Mouse (Mus musculus) G1E (cell line): ENCODE measurements around the gene Mad2l1.

Source experiments
- CTCF ChIP-seq: IDR thresholded peaks from 2 replicates; pipeline ENCODE4 v1.5.1; 2012; ENCODE audit warnings: low read depth, low read length, inconsistent platforms, mixed read lengths
- POLR2AphosphoS5 ChIP-seq: IDR thresholded peaks from 2 replicates; pipeline ENCODE4 v1.6.1; 2012; ENCODE audit warnings: low read depth, low read length, inconsistent platforms; ENCODE audit not compliant: insufficient replicate concordance
- TAL1 ChIP-seq: conservative IDR thresholded peaks from 2 replicates; pipeline ENCODE4 v1.6.1; 2012; ENCODE audit warnings: low read depth, low read length, inconsistent platforms, mixed read lengths

DNA sequence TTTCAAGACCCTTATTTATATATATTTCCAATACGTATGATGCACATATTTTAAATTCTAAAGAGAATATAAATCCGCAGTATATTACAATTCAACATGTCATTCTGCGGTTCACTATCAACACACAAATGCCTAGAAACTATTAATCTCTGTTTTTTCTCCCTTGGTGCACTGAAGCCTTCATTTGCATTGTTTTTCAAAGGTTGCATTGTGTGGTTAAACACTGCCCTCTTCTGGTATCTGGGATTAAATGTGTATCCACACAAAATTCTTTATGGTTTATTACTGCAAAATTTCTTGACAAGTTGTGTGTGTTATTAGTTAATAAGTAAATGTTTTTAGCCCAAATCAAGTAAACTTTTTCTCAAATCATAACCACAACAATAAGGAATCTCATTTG is 1.9 kb upstream of the Mad2l1 start:
- TF ChIP-seq CTCF, result no peak
- TF ChIP-seq TAL1, result no peak
- no peak for TF ChIP-seq POLR2AphosphoS5
